Mouse (Mus musculus) cortical plate, adult 2 months (tissue): ENCODE data around the gene St5.

ENCODE experiments used
- CTCF ChIP-seq: fragments of 200-500 bp; IDR thresholded peaks from 2 replicates; pipeline ENCODE4 v1.5.1; 2011; ENCODE audit warnings: mild to moderate bottlenecking, control low read depth, low read length; ENCODE audit not compliant: insufficient read depth; ENCODE audit errors: extremely low read depth
- POLR2A ChIP-seq: fragments of 200-500 bp; IDR thresholded peaks from 2 replicates; pipeline ENCODE4 v1.6.1; 2011; ENCODE audit warnings: mild to moderate bottlenecking, low read length, control low read depth; ENCODE audit not compliant: insufficient read depth; ENCODE audit errors: extremely low read depth

- TF ChIP-seq CTCF (no peak), POLR2A (no peak)
Observed at GRCm38 (mm10) chr7:109531501-109531900, 171.9 kb downstream of the St5 start.
